ENCODE assay signal across 34 mouse cellular contexts in the genomic region with DNA sequence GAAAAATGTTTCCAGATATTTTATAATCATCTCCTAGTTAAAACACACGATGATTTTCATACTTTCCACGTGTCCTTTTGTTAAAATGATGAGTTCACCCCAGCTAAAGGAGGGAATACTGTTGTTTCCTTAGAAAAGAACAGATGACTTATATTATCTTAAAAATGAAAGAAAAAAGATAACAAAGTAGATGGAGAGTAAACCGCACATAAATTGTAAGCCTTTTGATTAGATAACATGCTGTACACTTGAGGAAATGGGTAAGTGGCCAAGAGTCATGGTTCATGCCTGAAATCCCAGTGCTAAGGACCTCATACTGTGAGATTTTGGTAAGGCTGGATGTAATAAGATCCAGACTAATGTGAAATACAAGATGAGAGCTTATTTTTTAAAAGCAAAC.
"Had no signal": no experiment of that assay in that cellular context is flagged by ENCODE, and none has a peak within 500 bp of the region (broad histone marks: within the 10 kb centered on the region; RNA-seq: fewer than 3 reads in every experiment).

No protein-coding gene starts in this region.

- H3K9me3 ChIP-seq: heart, embryonic 10.5 days; heart, embryonic 12.5 days; heart, embryonic 13.5 days; heart, embryonic 15.5 days; hindbrain, embryonic 10.5 days; hindbrain, embryonic 13.5 days; hindbrain, embryonic 15.5 days; intestine, embryonic 15.5 days; kidney, embryonic 15.5 days had no signal

- ATAC-seq: hindbrain, embryonic 16.5 days; hindbrain, postnatal 0 days; inflammation-experienced regulatory T-cells, adult 6 months; intestine, embryonic 15.5 days; intestine, embryonic 16.5 days; intestine, postnatal 0 days had no signal

- H3K36me3 ChIP-seq: heart, embryonic 10.5 days; heart, embryonic 12.5 days; heart, embryonic 13.5 days; heart, embryonic 15.5 days; hindbrain, embryonic 10.5 days; hindbrain, embryonic 12.5 days; hindbrain, embryonic 13.5 days; hindbrain, embryonic 15.5 days; intestine, embryonic 15.5 days; kidney, embryonic 15.5 days had no signal

- H3K27me3 ChIP-seq: heart, embryonic 12.5 days; heart, embryonic 13.5 days; heart, embryonic 15.5 days; hindbrain, embryonic 12.5 days; hindbrain, embryonic 13.5 days; hindbrain, embryonic 15.5 days; intestine, embryonic 15.5 days; kidney, embryonic 15.5 days had no signal

- H3K9ac ChIP-seq: heart, embryonic 12.5 days; heart, embryonic 13.5 days; heart, embryonic 15.5 days; hindbrain, embryonic 12.5 days; hindbrain, embryonic 13.5 days; hindbrain, embryonic 14.5 days; hindbrain, embryonic 15.5 days; intestine, embryonic 15.5 days; kidney, embryonic 15.5 days had no signal

- H3K27ac ChIP-seq: heart, embryonic 10.5 days; heart, embryonic 13.5 days; heart, embryonic 15.5 days; hindbrain, embryonic 10.5 days; hindbrain, embryonic 12.5 days; hindbrain, embryonic 13.5 days; hindbrain, embryonic 14.5 days; hindbrain, embryonic 15.5 days; hindbrain, postnatal 0 days; intestine, embryonic 15.5 days; kidney, embryonic 15.5 days; layer of hippocampus, adult 2 months; left cerebral cortex, adult 2 months had no signal

- DNase-seq: heart, postnatal 10 days; heart, postnatal 14 days; heart, postnatal 36 days; heart, postnatal 4 days; kidney, adult 11 months; kidney, adult 18-20 months; kidney, adult 2 months; kidney, adult 8-10 months; kidney, postnatal 10 days; kidney, postnatal 14 days; kidney, postnatal 25 days; kidney, postnatal 36 days; kidney, postnatal 4 days; layer of hippocampus, adult 9-11 months; layer of hippocampus, postnatal 36 days had no signal

- H3K4me3 ChIP-seq: heart, embryonic 10.5 days; heart, embryonic 12.5 days; heart, embryonic 13.5 days; heart, embryonic 15.5 days; hindbrain, embryonic 10.5 days; hindbrain, embryonic 12.5 days; hindbrain, embryonic 13.5 days; hindbrain, embryonic 15.5 days; intestine, embryonic 15.5 days; kidney, embryonic 15.5 days; layer of hippocampus, adult 2 months; left cerebral cortex, adult 2 months had no signal

- H3K4me1 ChIP-seq: heart, embryonic 10.5 days; heart, embryonic 12.5 days; heart, embryonic 13.5 days; heart, embryonic 15.5 days; hindbrain, embryonic 10.5 days; hindbrain, embryonic 12.5 days; hindbrain, embryonic 13.5 days; hindbrain, embryonic 15.5 days; intestine, embryonic 15.5 days; kidney, embryonic 15.5 days had no signal

- H3K4me2 ChIP-seq: heart, embryonic 11.5 days; heart, embryonic 12.5 days; heart, embryonic 13.5 days; heart, embryonic 15.5 days; hindbrain, embryonic 12.5 days; hindbrain, embryonic 13.5 days; hindbrain, embryonic 14.5 days; hindbrain, embryonic 15.5 days; intestine, embryonic 15.5 days; kidney, embryonic 15.5 days had no signal
